Mouse (Mus musculus): Measurements from ENCODE around the gene Cenpm. TPM values are rescaled to one million over a fixed set of nuclear protein-coding genes. Genes with fewer than 3 reads are reported as not detected.
"Not testable (repeated sequence)": the region's sequence is repeated elsewhere in the genome, so short reads cannot be mapped to it uniquely, and the experiment has no call there.

The Cenpm gene
- total RNA-seq (2022) = 1 to 10 TPM in 1 of 4 experiments, under 1 TPM in 3; 0.29 to 1.5 (median 0.44) TPM

- peak; percentile 91 for DNase-seq (ENCODE audit: low spot score)
Observed at GRCm38 (mm10) chr15:82244115-82244804, at the start of gene Cenpm. Cenpm (minus strand) TSS chr15:82244748.

DNA sequence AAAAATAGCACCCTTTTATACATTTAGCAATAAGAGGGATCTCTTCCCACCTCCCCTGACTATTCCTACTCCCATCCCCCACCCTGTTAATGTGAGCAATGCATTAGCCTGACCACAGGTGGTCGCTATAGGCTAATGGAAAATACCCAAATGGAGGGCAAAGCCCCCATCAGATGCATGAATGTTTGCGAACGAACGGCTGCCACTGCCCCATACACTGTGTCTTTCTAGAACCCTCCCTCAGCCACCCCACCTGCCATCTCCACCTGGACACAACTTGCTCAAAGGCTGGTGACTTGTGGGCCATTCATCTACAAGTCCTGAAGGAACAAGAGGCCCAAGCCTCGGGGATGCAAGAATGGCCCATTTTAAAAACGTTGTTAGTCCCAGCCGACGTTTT lies 49.5 kb upstream of the Cenpm start:
- no peak for DNase-seq (ENCODE audit: low spot score)

- no peak for DNase-seq (ENCODE audit: low spot score)
Observed at GRCm38 (mm10) chr15:82293271-82293711, 48.7 kb upstream of the Cenpm start.

GRCm38 (mm10) chr15:82292851-82293250 lies 48.3 kb upstream of the Cenpm start:
- no peak for DNase-seq (ENCODE audit: low spot score)

DNA sequence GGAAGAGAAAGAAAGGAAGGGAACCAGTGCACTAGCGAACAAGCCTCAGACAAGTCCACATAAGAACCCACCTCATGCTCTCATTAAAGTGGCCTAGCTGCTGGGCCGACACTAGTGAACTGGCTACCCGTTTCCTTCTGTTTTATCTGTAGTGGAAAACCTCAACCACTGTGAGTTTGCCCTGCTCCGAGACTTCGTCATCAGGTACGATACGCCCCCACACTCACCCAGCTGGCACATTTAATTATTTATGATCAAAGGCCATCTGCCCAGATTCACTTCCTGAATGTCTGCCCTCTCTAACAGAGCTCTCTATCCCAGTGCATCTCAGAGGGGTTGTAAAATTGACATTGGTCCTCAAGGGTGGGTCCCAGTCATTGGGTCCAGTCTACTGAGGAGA lies 45.7 kb upstream of the Cenpm start:
- DNase-seq (ENCODE audit: low spot score) = no peak

DNA sequence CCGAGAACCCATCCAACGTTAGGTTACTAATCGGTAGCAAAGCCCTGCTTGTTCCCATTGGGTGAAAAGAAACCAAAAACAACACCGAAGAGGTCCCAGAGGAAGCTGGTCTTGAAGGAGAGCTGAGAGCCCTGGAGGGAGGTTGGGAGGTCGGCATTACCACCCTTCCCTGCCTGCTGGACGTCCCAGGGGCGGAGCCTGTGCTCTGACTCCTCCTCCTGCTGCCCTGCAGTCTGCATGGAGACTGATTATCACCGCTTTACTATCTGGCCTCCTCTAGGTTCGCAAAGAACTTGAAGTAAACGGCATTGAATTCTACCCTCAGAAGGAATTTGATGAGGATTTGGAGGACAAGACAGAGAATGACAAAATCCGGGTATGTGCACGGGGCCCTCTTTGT lies 41.6 kb upstream of the Cenpm start:
- DNase-seq (ENCODE audit: low spot score) = no peak

DNA sequence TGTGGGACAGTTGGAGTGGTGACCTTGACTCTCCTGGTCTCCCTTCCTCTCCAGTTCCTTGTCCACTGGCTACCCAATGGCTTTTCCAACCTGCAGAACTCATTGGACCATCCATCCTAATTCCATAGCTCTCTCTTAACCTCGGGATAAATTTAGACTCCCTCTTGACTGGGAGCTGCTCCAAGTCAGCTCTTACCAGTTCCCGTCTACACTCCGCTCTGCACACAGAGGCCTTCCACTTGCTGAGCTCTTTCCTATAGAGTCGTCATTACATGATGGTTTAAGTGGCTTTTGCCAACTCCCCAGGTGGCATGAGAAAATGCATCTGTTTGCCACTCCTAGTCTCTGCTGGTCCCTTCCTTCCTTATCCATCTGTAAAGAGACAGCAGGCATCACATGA lies 36.1 kb upstream of the Cenpm start:
- peak; percentile 4 for DNase-seq (ENCODE audit: low spot score)

- no peak for DNase-seq (ENCODE audit: low spot score)
Observed at GRCm38 (mm10) chr15:82277591-82277990, 33.0 kb upstream of the Cenpm start.

GRCm38 (mm10) chr15:82274927-82275901 lies 30.7 kb upstream of the Cenpm start:
- no peak for DNase-seq (ENCODE audit: low spot score)

- no peak for DNase-seq (ENCODE audit: low spot score)
Observed at GRCm38 (mm10) chr15:82274593-82274926, 30.0 kb upstream of the Cenpm start, which contains the start of gene Sept3. Sept3 (plus strand) TSS chr15:82274893.

- DNase-seq (ENCODE audit: low spot score) = no peak
Observed at GRCm38 (mm10) chr15:82272295-82272694, 27.7 kb upstream of the Cenpm start.

DNA sequence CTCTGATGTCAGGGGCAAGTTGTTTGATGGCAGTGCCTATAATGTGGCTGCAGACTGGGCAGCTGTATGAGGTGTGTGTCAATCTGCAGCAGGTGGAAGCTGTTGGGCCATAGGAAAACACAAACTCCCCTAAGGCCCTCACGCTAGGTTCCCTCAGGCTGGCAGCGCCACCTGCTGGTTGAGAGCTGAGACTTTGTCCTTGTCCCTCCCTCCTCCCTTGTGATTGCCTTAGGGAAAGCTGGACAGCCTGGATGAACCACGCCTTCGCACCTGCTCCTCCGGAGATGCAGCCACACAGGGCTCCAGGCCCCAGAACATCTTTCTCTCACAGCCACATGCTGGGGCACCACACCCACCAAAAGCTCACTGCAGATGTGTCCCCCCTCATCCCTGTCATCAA lies 26.7 kb upstream of the Cenpm start:
- DNase-seq (ENCODE audit: low spot score) = peak; percentile 9

GRCm38 (mm10) chr15:82268783-82269182 lies 24.2 kb upstream of the Cenpm start:
- no peak for DNase-seq (ENCODE audit: low spot score)

DNA sequence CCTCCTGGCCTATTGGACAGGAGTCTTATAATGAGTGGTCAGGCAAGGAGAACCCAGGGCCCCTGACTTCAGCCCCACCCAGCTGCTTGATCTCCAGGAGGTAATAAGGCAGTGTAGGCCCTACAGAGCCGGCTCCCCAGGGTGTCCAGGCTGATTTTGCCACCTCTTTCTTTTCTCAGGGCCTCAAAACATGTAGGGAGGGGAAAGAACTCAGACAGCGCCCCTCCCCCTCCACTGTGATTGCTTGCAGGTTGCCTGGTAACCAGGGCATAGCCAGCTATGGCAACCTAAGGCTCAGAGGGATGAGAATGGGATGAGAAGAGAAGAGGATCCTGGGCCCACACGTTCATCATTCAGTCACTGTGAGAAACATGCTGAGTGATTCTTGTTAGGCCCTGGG lies 23.6 kb upstream of the Cenpm start:
- DNase-seq (ENCODE audit: low spot score) = no peak

- DNase-seq (ENCODE audit: low spot score) = peak; percentile 48
Observed at GRCm38 (mm10) chr15:82266356-82266755, 21.8 kb upstream of the Cenpm start.

GRCm38 (mm10) chr15:82259510-82259909 lies 15.0 kb upstream of the Cenpm start:
- peak; percentile 12 for DNase-seq (ENCODE audit: low spot score)

DNA sequence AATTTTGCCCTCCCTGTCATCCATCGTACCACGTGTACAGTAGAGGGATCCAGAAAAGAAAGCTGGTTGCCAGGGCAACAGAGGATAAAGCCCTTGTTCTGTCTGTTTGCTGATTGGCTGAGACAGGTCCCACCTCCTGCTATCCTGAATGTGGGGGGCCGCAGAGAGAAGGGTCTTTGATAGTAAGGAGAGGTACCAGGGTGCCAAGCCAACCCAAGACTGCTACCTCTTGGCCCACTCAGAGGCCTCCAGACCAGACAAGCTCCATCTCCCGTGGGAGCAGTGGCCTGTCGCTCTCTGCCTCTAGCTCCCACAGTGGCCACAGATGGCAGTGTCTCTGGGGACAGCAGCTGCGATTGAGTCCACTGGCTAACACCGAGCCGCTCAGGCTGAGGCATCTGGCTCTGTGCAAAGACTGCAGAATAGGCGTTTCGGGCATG lies 11.4 kb upstream of the Cenpm start:
- DNase-seq (ENCODE audit: low spot score) = no peak

DNA sequence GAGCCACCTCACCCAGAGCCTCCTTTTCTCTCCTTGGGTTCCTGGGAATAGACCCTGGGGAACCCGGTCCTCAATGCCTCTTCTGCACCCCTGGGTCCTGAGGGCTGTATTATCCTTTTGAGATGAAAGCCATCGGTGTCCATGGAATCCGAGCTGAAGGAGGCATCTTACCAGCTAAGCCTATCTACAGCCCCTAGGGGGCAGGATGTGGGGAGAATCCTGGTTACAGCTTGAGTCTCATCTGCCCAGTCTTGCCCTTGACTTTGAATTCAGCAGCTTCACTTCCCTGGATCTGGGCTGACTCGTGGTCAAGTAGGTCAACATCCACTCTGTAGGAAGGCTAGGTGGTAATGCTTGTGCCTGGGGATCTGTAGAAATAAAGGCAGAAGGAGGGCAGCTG lies 10.7 kb upstream of the Cenpm start:
- DNase-seq (ENCODE audit: low spot score) = no peak

GRCm38 (mm10) chr15:82252097-82252496 lies 7.5 kb upstream of the Cenpm start, which contains the start of gene 1500009C09Rik:
1500009C09Rik (plus strand) TSS chr15:82252397.
- no peak for DNase-seq (ENCODE audit: low spot score)

GRCm38 (mm10) chr15:82251579-82251978 lies 7.0 kb upstream of the Cenpm start:
- DNase-seq (ENCODE audit: low spot score) = no peak

DNA sequence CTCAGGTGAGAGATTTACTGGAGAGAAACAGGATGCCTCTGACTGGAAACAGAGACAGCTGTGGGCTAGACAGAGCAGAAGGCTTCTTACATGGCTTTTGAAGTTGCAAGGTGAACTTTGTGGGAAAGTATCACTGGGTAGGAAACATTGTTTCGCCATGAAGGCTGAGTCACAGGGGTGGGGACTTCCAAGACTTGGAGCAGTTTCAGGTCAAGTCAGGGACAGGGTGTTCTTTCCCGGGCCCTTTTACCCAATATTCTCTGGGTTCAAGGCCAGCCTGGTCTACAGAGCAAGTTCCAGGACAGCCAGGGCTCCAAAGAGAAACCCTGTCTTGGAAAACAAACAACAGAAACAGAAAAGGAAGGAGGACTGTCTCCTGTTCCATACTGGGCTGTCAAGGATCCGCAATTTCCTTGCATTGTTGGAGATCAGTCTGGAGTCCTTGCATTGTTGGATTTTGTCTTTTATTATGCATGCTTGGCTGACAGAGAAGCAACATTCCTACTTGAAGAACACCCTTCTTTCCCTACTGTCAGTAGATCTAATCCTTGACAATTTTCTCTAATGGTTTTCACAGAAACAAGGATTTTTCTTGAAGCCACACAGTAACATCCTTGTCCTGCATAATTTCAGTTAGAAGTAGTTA lies 2.7 kb upstream of the Cenpm start:
- DNase-seq (ENCODE audit: low spot score) = no peak

- not testable (repeated sequence) for DNase-seq (ENCODE audit: low spot score)
Observed at GRCm38 (mm10) chr15:82244805-82245161, 235 bp upstream of the Cenpm start.
